Mouse (Mus musculus) small intestine, adult 2 months (tissue): ENCODE data around the gene Jak1.

ENCODE experiments used
- CTCF ChIP-seq: fragments of 200-500 bp; IDR thresholded peaks from 2 replicates; pipeline ENCODE4 v1.5.1; 2012; ENCODE audit warnings: low read depth, mild to moderate bottlenecking, control low read depth, inconsistent platforms, low read length, moderate library complexity, mixed read lengths; ENCODE audit not compliant: insufficient replicate concordance, insufficient read length; ENCODE audit errors: extremely low read depth
- POLR2A ChIP-seq: fragments of 200-500 bp; IDR thresholded peaks from 2 replicates; pipeline ENCODE4 v1.6.1; 2012; ENCODE audit warnings: low read depth, mild to moderate bottlenecking, control low read depth, inconsistent platforms, low read length, moderate library complexity

DNA sequence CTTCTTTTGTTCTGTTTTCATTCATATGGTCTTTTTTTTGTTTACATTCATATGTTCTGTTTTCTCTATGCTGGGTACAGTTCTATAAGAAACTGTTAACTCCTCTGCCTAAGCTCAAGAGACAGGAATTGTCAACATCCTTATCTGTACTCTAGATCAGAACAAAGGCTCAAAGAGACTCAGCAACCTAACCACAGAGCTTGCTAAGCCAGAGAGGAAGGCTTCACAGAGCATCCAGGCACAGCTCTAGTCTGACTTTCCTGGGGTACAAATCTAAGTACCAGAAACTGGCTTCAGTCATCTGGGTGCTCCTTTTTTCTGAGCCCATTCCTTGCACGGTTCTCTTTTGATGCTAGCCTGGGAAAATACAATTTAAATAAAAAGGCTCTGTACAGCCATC lies 97.3 kb downstream of the Jak1 start:
- TF ChIP-seq CTCF (no peak), POLR2A (no peak)
